7 mouse cellular contexts compared by ENCODE assay signal in genomic region chr17:46033122-46033521, GRCm38 (mm10). TPM values are rescaled to one million over a fixed set of nuclear protein-coding genes. Genes with fewer than 3 reads are reported as not detected.
DNase-seq lines count a peak whose midpoint lies in the region; ATAC-seq lines count a peak whose summit lies in the region.

No protein-coding gene starts in this region.

- 0 out of 2 replicates have a peak overlapping the region, but pooled peaks have one; percentile 13 for H3K27ac ChIP-seq in heart, embryonic 15.5 days
- no peak overlapping the region for H3K27ac ChIP-seq in forebrain, embryonic 16.5 days (ENCODE audit: low read length)
- no peak overlapping the region for H3K27ac ChIP-seq in midbrain, embryonic 12.5 days (replicated peaks)

- WGBS in heart, embryonic 15.5 days = 30% methylated on average over 6 of the region's 6 CpGs
- 31% methylated on average over 6 of the region's 6 CpGs for WGBS in forebrain, embryonic 16.5 days
- WGBS in midbrain, embryonic 12.5 days = 53% methylated on average over 6 of the region's 6 CpGs

- H3K27me3 ChIP-seq in heart, embryonic 15.5 days = no peaks in the 10 kb centered on the region
- no peaks in the 10 kb centered on the region for H3K27me3 ChIP-seq in forebrain, embryonic 16.5 days (replicated peaks; ENCODE audit: control insufficient read depth, insufficient read depth, low read length)
- peaks cover 14% of the 10 kb centered on the region for H3K27me3 ChIP-seq in midbrain, embryonic 12.5 days

- peaks cover 39% of the 10 kb centered on the region for H3K4me1 ChIP-seq in heart, embryonic 15.5 days (replicated peaks)
- H3K4me1 ChIP-seq in forebrain, embryonic 16.5 days (replicated peaks; ENCODE audit: control insufficient read depth, insufficient read depth, low read length) = peaks cover 26% of the 10 kb centered on the region
- H3K4me1 ChIP-seq in midbrain, embryonic 12.5 days = peaks cover 30% of the 10 kb centered on the region

- intact Hi-C loops in heart, postnatal 25 days (cut with DNase I) = loop anchor here (2.0 to 10.0 kb wide), 3 partner anchors 76 to 468 kb away; partner anchors contain the start of gene Slc35b2
- intact Hi-C loops in left cerebral cortex, postnatal 36 days (cut with DNase I) = loop anchor here (5.0 kb wide), 2 partner anchors 79 to 99 kb away; partner anchors contain the start of gene Mrps18a

- no peak for ATAC-seq in heart, embryonic 15.5 days (replicated peaks; ENCODE audit: insufficient number of reproducible peaks, insufficient read depth, low FRiP score, low read depth)
- no peak for ATAC-seq in forebrain, embryonic 16.5 days
- ATAC-seq in midbrain, embryonic 12.5 days (ENCODE audit: low FRiP score, low read depth) = no peak

- no peak overlapping the region; the same call in 1 of the 2 replicates for H3K9ac ChIP-seq in heart, embryonic 15.5 days
- 0 out of 2 replicates have a peak overlapping the region, but pooled peaks have one; percentile 5 for H3K9ac ChIP-seq in forebrain, embryonic 16.5 days (replicated peaks; ENCODE audit: low read depth, low read length)
- H3K9ac ChIP-seq in midbrain, embryonic 12.5 days (replicated peaks) = no peak overlapping the region

- no peak for DNase-seq in heart, postnatal 25 days (ENCODE audit: low spot score)
- DNase-seq in NIH3T3 (ENCODE audit: low read depth) = peak; percentile 37
- no peak for DNase-seq in left cerebral cortex, postnatal 36 days (ENCODE audit: low spot score in 2 of 2)
- no peak for DNase-seq in lung, postnatal 10 days

- no peaks in the 10 kb centered on the region for H3K9me3 ChIP-seq in heart, embryonic 15.5 days (replicated peaks)
- no peaks in the 10 kb centered on the region for H3K9me3 ChIP-seq in forebrain, embryonic 16.5 days (ENCODE audit: control insufficient read depth, low read length)
- H3K9me3 ChIP-seq in midbrain, embryonic 12.5 days = no peaks in the 10 kb centered on the region

- peak overlapping the region; percentile 90 for H3K4me2 ChIP-seq in heart, embryonic 15.5 days
- H3K4me2 ChIP-seq in forebrain, embryonic 16.5 days (ENCODE audit: low read length) = no peak overlapping the region; the same call in 1 of the 2 replicates
- peak overlapping the region; percentile 91; the same call in 1 of the 2 replicates for H3K4me2 ChIP-seq in midbrain, embryonic 12.5 days (replicated peaks)

- peak overlapping the region; percentile 73; the same call in 1 of the 2 replicates for H3K4me3 ChIP-seq in heart, embryonic 15.5 days
- H3K4me3 ChIP-seq in forebrain, embryonic 16.5 days (replicated peaks; ENCODE audit: low read length) = no peak overlapping the region
- H3K4me3 ChIP-seq in midbrain, embryonic 12.5 days = no peak overlapping the region

- no peaks in the 10 kb centered on the region for H3K36me3 ChIP-seq in heart, embryonic 15.5 days
- H3K36me3 ChIP-seq in forebrain, embryonic 16.5 days (ENCODE audit: control insufficient read depth, insufficient read depth) = no peaks in the 10 kb centered on the region
- H3K36me3 ChIP-seq in midbrain, embryonic 12.5 days = no peaks in the 10 kb centered on the region

RNA-seq across cellular contexts. Expression of gene Vegfa, which starts 1.0 kb away (rescaled TPM):
- polyA plus RNA-seq in heart, embryonic 15.5 days (2015; fragmentation: Nextera tagmentation; extraction: Ambion mirVana) = 6.0 and 7.4 TPM in 2 replicates
- 100 to 1,000 TPM; 257 to 275 TPM for total RNA-seq in heart, postnatal 25 days (2021)
- 2.5 and 3.3 TPM in 2 replicates for polyA plus RNA-seq in forebrain, embryonic 16.5 days (2015; fragmentation: Nextera tagmentation; extraction: Ambion mirVana)
- 3.4 and 4.0 TPM in 2 replicates for polyA plus RNA-seq in midbrain, embryonic 12.5 days (2016; fragmentation: Nextera tagmentation; extraction: Ambion mirVana)
- 100 to 1,000 TPM in 1 of 2 experiments, 10 to 100 TPM in 1; 70.0 to 117 TPM for total RNA-seq in left cerebral cortex, postnatal 36 days (2021)
